8 mouse cellular contexts compared by ENCODE assay signal in the genomic region with DNA sequence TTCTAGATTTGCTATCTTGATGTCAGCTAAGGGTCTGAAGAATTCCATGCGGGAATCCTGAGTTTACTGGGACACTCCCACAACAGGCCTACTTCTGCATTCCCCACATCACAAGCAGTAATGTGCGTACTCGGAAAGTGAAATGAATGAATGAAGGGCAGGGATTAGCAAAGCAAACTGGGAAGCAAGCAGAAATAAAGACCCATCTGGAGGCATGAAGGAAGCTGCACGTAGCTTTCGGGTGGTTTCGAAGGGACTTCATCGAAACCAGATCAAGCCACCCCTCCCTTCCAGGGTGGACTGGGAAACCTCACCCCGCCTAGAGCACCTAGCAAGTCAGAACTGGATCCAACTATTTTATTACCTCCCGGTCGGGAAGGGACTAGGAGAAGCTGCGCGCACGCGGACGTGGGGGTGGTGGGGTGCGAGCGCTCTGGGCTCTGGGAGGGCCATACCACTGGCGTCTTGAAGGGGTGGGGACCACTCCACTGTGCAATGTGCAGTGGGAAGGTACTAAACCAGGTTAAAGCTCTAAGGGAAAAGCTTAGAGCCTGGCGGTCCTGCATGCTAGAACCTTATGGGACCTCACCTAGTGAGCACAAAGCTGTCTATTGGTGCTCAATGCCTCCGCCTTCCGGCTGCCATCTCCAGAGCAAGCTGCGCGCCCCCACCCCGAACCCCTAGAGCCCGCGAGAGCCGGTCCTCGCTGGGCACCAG. TPM values are rescaled to one million over a fixed set of nuclear protein-coding genes. Genes with fewer than 3 reads are reported as not detected.
DNase-seq lines count a peak whose midpoint lies in the region; ATAC-seq and TF ChIP-seq lines count a peak whose summit lies in the region.

No protein-coding gene starts in this region.

- no peaks in the 10 kb centered on the region for H3K27me3 ChIP-seq in forebrain, embryonic 15.5 days
- no peaks in the 10 kb centered on the region for H3K27me3 ChIP-seq in limb, embryonic 10.5 days (ENCODE audit: low read depth, poor library complexity, severe bottlenecking)
- no peaks in the 10 kb centered on the region for H3K27me3 ChIP-seq in midbrain, postnatal 0 days (ENCODE audit: insufficient read depth, low read length)

- 37% methylated on average over 28 of the region's 28 CpGs for WGBS in forebrain, embryonic 15.5 days
- 27% methylated on average over 28 of the region's 28 CpGs for WGBS in limb, embryonic 10.5 days
- WGBS in midbrain, postnatal 0 days: 32% methylated on average over 26 of the region's 28 CpGs

- TF ChIP-seq CTCF in layer of hippocampus, adult 2 months (conservative IDR thresholded peaks at IDR 0.05): no peak
- no peak for TF ChIP-seq CTCF in midbrain, postnatal 0 days (IDR thresholded peaks at IDR 0.05)

- peak overlapping the region; percentile 24; the same call in 1 of the 2 replicates for H3K9ac ChIP-seq in forebrain, embryonic 15.5 days (replicated peaks)
- H3K9ac ChIP-seq in midbrain, postnatal 0 days (replicated peaks; ENCODE audit: low read length, poor library complexity, severe bottlenecking): no peak overlapping the region

- no peaks in the 10 kb centered on the region for H3K36me3 ChIP-seq in forebrain, embryonic 15.5 days
- peaks cover under 1% of the 10 kb centered on the region; the same call in 1 of the 2 replicates for H3K36me3 ChIP-seq in limb, embryonic 10.5 days
- H3K36me3 ChIP-seq in midbrain, postnatal 0 days (ENCODE audit: insufficient read depth, low read length): no peaks in the 10 kb centered on the region

- DNase-seq in layer of hippocampus, adult 2 months (ENCODE audit: low spot score in 2 of 2): no peak
- no peak for DNase-seq in layer of hippocampus, adult 18-20 months (ENCODE audit: low spot score in 2 of 2)
- peak; percentile 69 for DNase-seq in R1 (ENCODE audit: low read depth, low spot score)
- peak; percentile 43 for DNase-seq in limb, embryonic 10.5 days (ENCODE audit: low spot score)
- DNase-seq in midbrain, postnatal 0 days (ENCODE audit: low spot score): peak; percentile 21
- DNase-seq in gastrocnemius, postnatal 10 days: no peak

- no peaks in the 10 kb centered on the region for H3K4me1 ChIP-seq in forebrain, embryonic 15.5 days
- peaks cover 12% of the 10 kb centered on the region for H3K4me1 ChIP-seq in limb, embryonic 10.5 days
- no peaks in the 10 kb centered on the region for H3K4me1 ChIP-seq in midbrain, postnatal 0 days (ENCODE audit: insufficient read depth, low read length)

- H3K4me3 ChIP-seq in layer of hippocampus, adult 2 months: peak overlapping the region; percentile 40
- H3K4me3 ChIP-seq in forebrain, embryonic 15.5 days: peak overlapping the region; percentile 27
- peak overlapping the region; percentile 40 for H3K4me3 ChIP-seq in limb, embryonic 10.5 days
- peak overlapping the region; percentile 24 for H3K4me3 ChIP-seq in midbrain, postnatal 0 days (ENCODE audit: low read depth, low read length)

- H3K9me3 ChIP-seq in forebrain, embryonic 15.5 days: no peaks in the 10 kb centered on the region
- no peaks in the 10 kb centered on the region for H3K9me3 ChIP-seq in limb, embryonic 10.5 days (replicated peaks)
- peaks cover 3% of the 10 kb centered on the region; the same call in 1 of the 2 replicates for H3K9me3 ChIP-seq in midbrain, postnatal 0 days (ENCODE audit: low read length)

- H3K4me2 ChIP-seq in forebrain, embryonic 15.5 days (replicated peaks): peak overlapping the region; percentile 41
- peak overlapping the region; percentile 40 for H3K4me2 ChIP-seq in midbrain, postnatal 0 days (ENCODE audit: low read depth, low read length, poor library complexity, severe bottlenecking)

- no peak overlapping the region for H3K27ac ChIP-seq in layer of hippocampus, adult 2 months
- no peak overlapping the region for H3K27ac ChIP-seq in forebrain, embryonic 15.5 days (replicated peaks)
- H3K27ac ChIP-seq in limb, embryonic 10.5 days: peak overlapping the region; percentile 73
- no peak overlapping the region for H3K27ac ChIP-seq in midbrain, postnatal 0 days (ENCODE audit: low read depth, low read length)

- ATAC-seq in forebrain, embryonic 15.5 days (replicated peaks): no peak
- peak; percentile 61; the same call in 1 of the 2 replicates for ATAC-seq in midbrain, postnatal 0 days (ENCODE audit: low FRiP score)
- no peak for ATAC-seq in erythroid progenitor cell, adult 5-6 weeks (replicated peaks; ENCODE audit: low FRiP score, poor library complexity, severe bottlenecking)

RNA-seq across cellular contexts. Expression of a gene that starts 3.3 kb away (rescaled TPM):
- total RNA-seq in layer of hippocampus, adult 2 months (2021): 1 to 10 TPM; 4.9 to 5.4 TPM
- 1 to 10 TPM; 3.9 to 5.1 TPM for total RNA-seq in layer of hippocampus, adult 18-20 months (2021)
- polyA plus RNA-seq in forebrain, embryonic 15.5 days (2015; fragmentation: Nextera tagmentation; extraction: Ambion mirVana): 36.8 and 40.0 TPM in 2 replicates
- polyA plus RNA-seq in limb, embryonic 10.5 days (2016; fragmentation: Nextera tagmentation; extraction: Ambion mirVana): 72.6 and 77.7 TPM in 2 replicates
- 9.1 and 16.4 TPM in 2 replicates for total RNA-seq in midbrain, postnatal 0 days (2014; rRNA removed)
- polyA plus RNA-seq in midbrain, postnatal 0 days (2015; fragmentation: Nextera tagmentation; extraction: Ambion mirVana): 18.9 and 20.0 TPM in 2 replicates
- total RNA-seq in erythroid progenitor cell, adult 5-6 weeks (2015; ENCODE audit: low replicate concordance): 64.6 and 96.2 TPM in 2 replicates
- total RNA-seq in erythroid progenitor cell, adult 5-6 weeks (2017; ENCODE audit: low replicate concordance): 9.6 and 18.7 TPM in 2 replicates
- 10 to 100 TPM; 54.2 to 55.4 TPM for total RNA-seq in gastrocnemius, postnatal 10 days (2021)

RNA-seq across cellular contexts. Expression of a gene that starts 6.6 kb away (rescaled TPM):
- total RNA-seq in layer of hippocampus, adult 2 months (2021): under 1 TPM; 0.31 to 0.52 TPM
- total RNA-seq in layer of hippocampus, adult 18-20 months (2021): under 1 TPM in 1 of 2 experiments, not detected in 1; 0.41 TPM
- 0.11 and 0.13 TPM in 2 replicates for polyA plus RNA-seq in forebrain, embryonic 15.5 days (2015; fragmentation: Nextera tagmentation; extraction: Ambion mirVana)
- 0.08 and 0.13 TPM in 2 replicates for polyA plus RNA-seq in limb, embryonic 10.5 days (2016; fragmentation: Nextera tagmentation; extraction: Ambion mirVana)
- not detected in 2 replicates for total RNA-seq in midbrain, postnatal 0 days (2014; rRNA removed)
- polyA plus RNA-seq in midbrain, postnatal 0 days (2015; fragmentation: Nextera tagmentation; extraction: Ambion mirVana): 0.07 and 0.13 TPM in 2 replicates
- not detected in 2 replicates for total RNA-seq in erythroid progenitor cell, adult 5-6 weeks (2015; ENCODE audit: low replicate concordance)
- not detected in 2 replicates for total RNA-seq in erythroid progenitor cell, adult 5-6 weeks (2017; ENCODE audit: low replicate concordance)
- 1 to 10 TPM; 2.8 to 3.3 TPM for total RNA-seq in gastrocnemius, postnatal 10 days (2021)

RNA-seq across cellular contexts. Expression of a gene that starts 17.4 kb away (rescaled TPM):
- 1 to 10 TPM; 1.0 to 1.1 TPM for total RNA-seq in layer of hippocampus, adult 2 months (2021)
- total RNA-seq in layer of hippocampus, adult 18-20 months (2021): 1 to 10 TPM; 1.5 TPM
- 1.3 and 1.9 TPM in 2 replicates for polyA plus RNA-seq in forebrain, embryonic 15.5 days (2015; fragmentation: Nextera tagmentation; extraction: Ambion mirVana)
- 6.4 and 9.1 TPM in 2 replicates for polyA plus RNA-seq in limb, embryonic 10.5 days (2016; fragmentation: Nextera tagmentation; extraction: Ambion mirVana)
- total RNA-seq in midbrain, postnatal 0 days (2014; rRNA removed): 0.99 and 1.6 TPM in 2 replicates
- 1.1 and 1.3 TPM in 2 replicates for polyA plus RNA-seq in midbrain, postnatal 0 days (2015; fragmentation: Nextera tagmentation; extraction: Ambion mirVana)
- total RNA-seq in erythroid progenitor cell, adult 5-6 weeks (2015; ENCODE audit: low replicate concordance): 0.72 and 1.3 TPM in 2 replicates
- total RNA-seq in erythroid progenitor cell, adult 5-6 weeks (2017; ENCODE audit: low replicate concordance): 0.23 and 0.90 TPM in 2 replicates
- 10 to 100 TPM in 1 of 2 experiments, 1 to 10 TPM in 1; 8.7 to 11.1 TPM for total RNA-seq in gastrocnemius, postnatal 10 days (2021)

RNA-seq across cellular contexts. Expression of a gene that starts 22.5 kb away (rescaled TPM):
- total RNA-seq in layer of hippocampus, adult 2 months (2021): 10 to 100 TPM; 32.6 to 40.6 TPM
- 10 to 100 TPM; 36.5 to 37.4 TPM for total RNA-seq in layer of hippocampus, adult 18-20 months (2021)
- 47.4 and 50.2 TPM in 2 replicates for polyA plus RNA-seq in forebrain, embryonic 15.5 days (2015; fragmentation: Nextera tagmentation; extraction: Ambion mirVana)
- 40.5 and 48.2 TPM in 2 replicates for polyA plus RNA-seq in limb, embryonic 10.5 days (2016; fragmentation: Nextera tagmentation; extraction: Ambion mirVana)
- total RNA-seq in midbrain, postnatal 0 days (2014; rRNA removed): 11.9 and 25.1 TPM in 2 replicates
- polyA plus RNA-seq in midbrain, postnatal 0 days (2015; fragmentation: Nextera tagmentation; extraction: Ambion mirVana): 41.6 and 42.3 TPM in 2 replicates
- total RNA-seq in erythroid progenitor cell, adult 5-6 weeks (2015; ENCODE audit: low replicate concordance): 10.5 and 31.9 TPM in 2 replicates
- total RNA-seq in erythroid progenitor cell, adult 5-6 weeks (2017; ENCODE audit: low replicate concordance): 12.6 and 25.0 TPM in 2 replicates
- 10 to 100 TPM; 19.6 to 19.8 TPM for total RNA-seq in gastrocnemius, postnatal 10 days (2021)

RNA-seq across cellular contexts. Expression of a gene that starts 36.2 kb away (rescaled TPM):
- total RNA-seq in layer of hippocampus, adult 2 months (2021): 1,000 to 10,000 TPM; 1,738 to 1,877 TPM
- total RNA-seq in layer of hippocampus, adult 18-20 months (2021): 1,000 to 10,000 TPM; 1,783 to 1,871 TPM
- polyA plus RNA-seq in forebrain, embryonic 15.5 days (2015; fragmentation: Nextera tagmentation; extraction: Ambion mirVana): 109 and 120 TPM in 2 replicates
- 1.6 and 1.9 TPM in 2 replicates for polyA plus RNA-seq in limb, embryonic 10.5 days (2016; fragmentation: Nextera tagmentation; extraction: Ambion mirVana)
- total RNA-seq in midbrain, postnatal 0 days (2014; rRNA removed): 431 and 492 TPM in 2 replicates
- 329 and 360 TPM in 2 replicates for polyA plus RNA-seq in midbrain, postnatal 0 days (2015; fragmentation: Nextera tagmentation; extraction: Ambion mirVana)
- total RNA-seq in erythroid progenitor cell, adult 5-6 weeks (2015; ENCODE audit: low replicate concordance): not detected in 2 replicates
- 0.51 TPM in 1 of 2 replicates, not detected in the other for total RNA-seq in erythroid progenitor cell, adult 5-6 weeks (2017; ENCODE audit: low replicate concordance)
- total RNA-seq in gastrocnemius, postnatal 10 days (2021): 1 to 10 TPM; 2.4 TPM

Comparison
In these comparisons a context has a peak if more than half of its experiments do, and no peak if none do; other contexts are left out.
1. DNase-seq: peak in R1 (single experiment), limb, embryonic 10.5 days (single experiment) and midbrain, postnatal 0 days (single experiment); none in layer of hippocampus, adult 2 months (0 of 2), layer of hippocampus, adult 18-20 months (0 of 2) and gastrocnemius, postnatal 10 days (single experiment).
2. Peak in every context shown above with its lines, with median percentiles within 50 percentile points of each other: H3K4me3 ChIP-seq.